Mouse (Mus musculus) adrenal gland, adult 2 months (tissue): ENCODE data around the gene Slc8a1. TPM values are rescaled to one million over a fixed set of nuclear protein-coding genes. Genes with fewer than 3 reads are reported as not detected.

Source experiments
- DNase-seq: peaks from one replicate; pipeline ENCODE4 v3.0.0; 2021
- polyA plus RNA-seq: library from polyadenylated mRNA; depleted of rRNA; stranded (reverse); fragments of >200 nt; gene quantifications from 2 replicates; pipeline ENCODE4 v1.2.3, GENCODE M21; 2012
- total RNA-seq, 2 experiments: library from RNA; stranded (reverse); gene quantifications; 2 replicates each; pipeline ENCODE4 v1.2.3; 2021

Slc8a1 gene
- total and polyA plus RNA-seq, 3 experiments: 0.07 to 8.4 (median 5.7) TPM

- DNase-seq: no peak
Observed at GRCm38 (mm10) chr17:81576893-81577292, 161.3 kb downstream of the Slc8a1 start.

GRCm38 (mm10) chr17:81565634-81566372, 172.4 kb downstream of the Slc8a1 start:
- no peak for DNase-seq

GRCm38 (mm10) chr17:81554052-81554734, 184.0 kb downstream of the Slc8a1 start:
- DNase-seq: no peak

- DNase-seq: no peak
Observed at GRCm38 (mm10) chr17:81551856-81552635, 186.1 kb downstream of the Slc8a1 start.

GRCm38 (mm10) chr17:81550864-81551263, 187.3 kb downstream of the Slc8a1 start:
- no peak for DNase-seq

GRCm38 (mm10) chr17:81548016-81548415, 190.2 kb downstream of the Slc8a1 start:
- DNase-seq: no peak

GRCm38 (mm10) chr17:81546525-81546924, 191.7 kb downstream of the Slc8a1 start:
- DNase-seq: no peak

- DNase-seq: no peak
Observed at GRCm38 (mm10) chr17:81546012-81546411, 192.2 kb downstream of the Slc8a1 start.

GRCm38 (mm10) chr17:81544926-81545325, 193.3 kb downstream of the Slc8a1 start:
- DNase-seq: no peak

GRCm38 (mm10) chr17:81542313-81543185, 195.6 kb downstream of the Slc8a1 start:
- no peak for DNase-seq

- no peak for DNase-seq
Observed at GRCm38 (mm10) chr17:81538163-81539160, 199.7 kb downstream of the Slc8a1 start.

- DNase-seq: no peak
Observed at GRCm38 (mm10) chr17:81536093-81536492, 202.1 kb downstream of the Slc8a1 start.

GRCm38 (mm10) chr17:81529849-81530248, 208.3 kb downstream of the Slc8a1 start:
- no peak for DNase-seq

GRCm38 (mm10) chr17:81528940-81529339, 209.2 kb downstream of the Slc8a1 start:
- no peak for DNase-seq

GRCm38 (mm10) chr17:81526463-81526862, 211.7 kb downstream of the Slc8a1 start:
- no peak for DNase-seq

GRCm38 (mm10) chr17:81524826-81525225, 213.4 kb downstream of the Slc8a1 start:
- DNase-seq: no peak

- no peak for DNase-seq
Observed at GRCm38 (mm10) chr17:81523943-81524342, 214.2 kb downstream of the Slc8a1 start.

GRCm38 (mm10) chr17:81518316-81519025, 219.7 kb downstream of the Slc8a1 start:
- DNase-seq: no peak

- no peak for DNase-seq
Observed at GRCm38 (mm10) chr17:81516155-81516554, 222.0 kb downstream of the Slc8a1 start.

GRCm38 (mm10) chr17:81514022-81514421, 224.2 kb downstream of the Slc8a1 start:
- DNase-seq: no peak
